ENCODE assay signal across 18 mouse cellular contexts in genomic region chr1:89088144-89088543, GRCm38 (mm10). TPM values are rescaled to one million over a fixed set of nuclear protein-coding genes. Genes with fewer than 3 reads are reported as not detected.
A peak's percentile ranks its signal among the peaks of the same experiment; 100 is the strongest.
DNase-seq lines count a peak whose midpoint lies in the region; ATAC-seq and TF ChIP-seq lines count a peak whose summit lies in the region.
"Had no signal": no experiment of that assay in that cellular context is flagged by ENCODE, and none has a peak within 500 bp of the region (broad histone marks: within the 10 kb centered on the region; RNA-seq: fewer than 3 reads in every experiment).

No protein-coding gene starts in this region.

- TF ChIP-seq CTCF in layer of hippocampus, adult 2 months (conservative IDR thresholded peaks at IDR 0.05) = no peak

- H3K9me3 ChIP-seq in heart, embryonic 10.5 days = no peaks in the 10 kb centered on the region
- H3K9me3 ChIP-seq in neural tube, embryonic 13.5 days = no peaks in the 10 kb centered on the region
- no peaks in the 10 kb centered on the region for H3K9me3 ChIP-seq in neural tube, embryonic 15.5 days (replicated peaks)
- H3K9me3 ChIP-seq: liver, embryonic 13.5 days; midbrain, embryonic 13.5 days had no signal

- H3K9ac ChIP-seq in neural tube, embryonic 13.5 days = 0 out of 2 replicates have a peak overlapping the region, but pooled peaks have one; percentile 14
- no peak overlapping the region for H3K9ac ChIP-seq in neural tube, embryonic 15.5 days (replicated peaks)
- H3K9ac ChIP-seq: liver, embryonic 13.5 days; midbrain, embryonic 13.5 days had no signal

- WGBS in heart, embryonic 10.5 days = 57% methylated on average over 10 of the region's 10 CpGs
- WGBS in neural tube, embryonic 13.5 days = 61% methylated on average over 10 of the region's 10 CpGs
- WGBS in neural tube, embryonic 15.5 days = 46% methylated on average over 10 of the region's 10 CpGs

- no peak overlapping the region for H3K4me3 ChIP-seq in heart, embryonic 10.5 days
- no peak overlapping the region for H3K4me3 ChIP-seq in neural tube, embryonic 13.5 days
- no peak overlapping the region for H3K4me3 ChIP-seq in neural tube, embryonic 15.5 days (replicated peaks)
- no peak overlapping the region for H3K4me3 ChIP-seq in layer of hippocampus, adult 2 months
- H3K4me3 ChIP-seq: erythroblast, embryonic 14.5 days; heart, adult 2 months; liver, embryonic 13.5 days; midbrain, embryonic 13.5 days had no signal

- ATAC-seq in neural tube, embryonic 13.5 days (ENCODE audit: low read depth) = no peak
- no peak for ATAC-seq in neural tube, embryonic 15.5 days (ENCODE audit: low FRiP score)
- ATAC-seq: forebrain, embryonic 16.5 days; intestine, embryonic 16.5 days; midbrain, embryonic 13.5 days had no signal

- no peaks in the 10 kb centered on the region for H3K27me3 ChIP-seq in heart, embryonic 10.5 days (ENCODE audit: insufficient read depth, poor library complexity, severe bottlenecking)
- H3K27me3 ChIP-seq in neural tube, embryonic 13.5 days = no peaks in the 10 kb centered on the region
- H3K27me3 ChIP-seq in neural tube, embryonic 15.5 days (replicated peaks) = no peaks in the 10 kb centered on the region
- H3K27me3 ChIP-seq: liver, embryonic 13.5 days had no signal

- H3K4me1 ChIP-seq in heart, embryonic 10.5 days = peaks cover 85% of the 10 kb centered on the region
- H3K4me1 ChIP-seq in neural tube, embryonic 13.5 days (replicated peaks) = peaks cover 80% of the 10 kb centered on the region
- peaks cover 43% of the 10 kb centered on the region for H3K4me1 ChIP-seq in neural tube, embryonic 15.5 days

- DNase-seq in heart, embryonic 10.5 days (ENCODE audit: low spot score) = no peak
- no peak for DNase-seq in heart, adult 8-10 months (ENCODE audit: low spot score)
- DNase-seq in kidney, postnatal 10 days = peak; percentile 47
- DNase-seq in kidney, adult 18-20 months = no peak
- DNase-seq in heart, postnatal 4 days = peak; percentile 52
- DNase-seq in layer of hippocampus, adult 2 months (ENCODE audit: low spot score in 2 of 2) = no peak
- DNase-seq: cerebellum, adult 9-10 months; liver, embryonic 13.5 days; right cerebral cortex, adult 18-20 months; thymus, postnatal 14 days had no signal

- peaks cover 6% of the 10 kb centered on the region; the same call in 1 of the 2 replicates for H3K36me3 ChIP-seq in heart, embryonic 10.5 days
- no peaks in the 10 kb centered on the region; the same call in 1 of the 2 replicates for H3K36me3 ChIP-seq in neural tube, embryonic 13.5 days
- H3K36me3 ChIP-seq in neural tube, embryonic 15.5 days = no peaks in the 10 kb centered on the region
- H3K36me3 ChIP-seq: liver, embryonic 13.5 days; midbrain, embryonic 13.5 days had no signal

- H3K4me2 ChIP-seq in neural tube, embryonic 13.5 days = no peak overlapping the region
- no peak overlapping the region for H3K4me2 ChIP-seq in neural tube, embryonic 15.5 days
- H3K4me2 ChIP-seq: liver, embryonic 13.5 days; midbrain, embryonic 13.5 days had no signal

- peak overlapping the region; percentile 38; the same call in 1 of the 2 replicates for H3K27ac ChIP-seq in heart, embryonic 10.5 days
- 0 out of 2 replicates have a peak overlapping the region, but pooled peaks have one; percentile 23 for H3K27ac ChIP-seq in neural tube, embryonic 13.5 days (replicated peaks)
- H3K27ac ChIP-seq in neural tube, embryonic 15.5 days (replicated peaks) = no peak overlapping the region
- no peak overlapping the region for H3K27ac ChIP-seq in layer of hippocampus, adult 2 months
- H3K27ac ChIP-seq: heart, adult 2 months; liver, embryonic 13.5 days; midbrain, embryonic 13.5 days had no signal

RNA-seq across cellular contexts. Expression of gene Sh3bp4, which starts 17.9 kb away (rescaled TPM):
- polyA plus RNA-seq in heart, embryonic 10.5 days (2016; fragmentation: Nextera tagmentation; extraction: Ambion mirVana) = 23.4 and 28.3 TPM in 2 replicates
- total RNA-seq in heart, adult 8-10 months (2022) = 10 to 100 TPM in 2 of 4 experiments, 1 to 10 TPM in 2; 7.2 to 13.4 (median 9.7) TPM
- 23.3 and 24.6 TPM in 2 replicates for polyA plus RNA-seq in neural tube, embryonic 13.5 days (2015; fragmentation: Nextera tagmentation; extraction: Ambion mirVana)
- 14.2 and 14.4 TPM in 2 replicates for polyA plus RNA-seq in neural tube, embryonic 15.5 days (2015; fragmentation: Nextera tagmentation; extraction: Ambion mirVana)
- total RNA-seq in heart, postnatal 4 days (2021) = 10 to 100 TPM; 43.5 to 45.3 TPM
- 10 to 100 TPM; 21.9 to 24.8 TPM for total RNA-seq in layer of hippocampus, adult 2 months (2021)
- total RNA-seq: neutrophil, adult 5-6 weeks had no signal
- polyA plus RNA-seq: erythroblast, embryonic 14.5 days had no signal

Comparison
In these comparisons a context has a peak if more than half of its experiments do, and no peak if none do; other contexts are left out.
1. DNase-seq: peak in kidney, postnatal 10 days (single experiment) and heart, postnatal 4 days (single experiment); none in heart, embryonic 10.5 days (single experiment), heart, adult 8-10 months (single experiment), kidney, adult 18-20 months (single experiment) and layer of hippocampus, adult 2 months (0 of 2).
2. H3K27ac ChIP-seq: peak in heart, embryonic 10.5 days (single experiment) and neural tube, embryonic 13.5 days (single experiment); none in neural tube, embryonic 15.5 days (single experiment) and layer of hippocampus, adult 2 months (single experiment).